Mouse (Mus musculus): Measurements from ENCODE around the gene Armh3.

- TF ChIP-seq POLR2A (IDR thresholded peaks at IDR 0.05; ENCODE audit: control insufficient read depth, low read depth, low read length) (no peak), CTCF (IDR thresholded peaks at IDR 0.05; ENCODE audit: control insufficient read depth, insufficient read depth, insufficient replicate concordance, low read depth, low read length) (no peak)
Measured at GRCm38 (mm10) chr19:46033911-46034310, 35.6 kb upstream of the Armh3 start.

Measured in testis, adult 2 months (tissue).